Mouse (Mus musculus) G1E (cell line): ENCODE data around the gene Btaf1.

ENCODE experiments used
- CTCF ChIP-seq: IDR thresholded peaks from 2 replicates; pipeline ENCODE4 v1.5.1; 2012; ENCODE audit warnings: low read depth, low read length, inconsistent platforms, mixed read lengths
- GATA1 ChIP-seq: IDR thresholded peaks from 2 replicates; pipeline ENCODE4 v1.6.1; 2012; ENCODE audit warnings: borderline replicate concordance, low read length, inconsistent platforms, mixed read lengths
- GATA2 ChIP-seq: IDR thresholded peaks from 2 replicates; pipeline ENCODE4 v1.6.1; 2012; ENCODE audit warnings: low read depth, low read length, inconsistent platforms, borderline replicate concordance
- TAL1 ChIP-seq: conservative IDR thresholded peaks from 2 replicates; pipeline ENCODE4 v1.6.1; 2012; ENCODE audit warnings: low read depth, low read length, inconsistent platforms, mixed read lengths

DNA sequence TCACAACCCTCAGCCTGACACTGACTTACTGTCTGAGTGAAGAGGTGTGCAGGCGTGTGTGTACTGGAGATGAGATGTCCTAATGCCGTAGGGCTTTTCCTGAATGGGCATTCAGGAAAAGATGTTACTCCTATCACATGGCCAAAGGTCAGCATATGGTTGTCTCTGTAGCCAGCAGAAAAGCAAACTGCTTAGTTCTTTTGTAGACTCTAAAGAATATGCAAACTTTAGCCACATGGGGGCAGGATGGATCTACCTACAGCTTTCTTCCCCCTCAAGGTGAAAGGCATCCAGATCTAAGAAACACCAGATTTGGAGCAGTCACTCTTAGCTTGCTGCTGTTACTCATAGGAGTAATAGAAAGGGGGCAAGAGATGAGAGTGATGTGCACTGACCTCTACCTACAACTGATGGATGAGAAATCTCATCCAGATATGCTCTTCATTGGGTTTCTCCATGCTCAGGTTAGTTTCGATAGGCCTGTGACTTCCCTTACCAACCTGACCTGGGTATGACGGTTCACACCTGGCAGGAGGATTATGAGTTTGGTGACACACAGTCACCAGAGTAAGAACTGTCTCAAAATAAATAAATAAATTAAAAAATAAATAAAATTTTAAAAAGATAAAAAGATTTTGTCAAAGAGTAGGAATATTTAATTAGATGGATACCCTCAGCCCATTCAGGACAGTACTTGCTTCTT, 124.9 kb downstream of the Btaf1 start:
- TF ChIP-seq CTCF = peak; percentile 44
- no peak for TF ChIP-seq GATA1
- no peak for TF ChIP-seq TAL1
- TF ChIP-seq GATA2 = no peak
